Mouse (Mus musculus) adrenal gland, postnatal 10 days (tissue): ENCODE results near the gene Eps15. TPM values are rescaled to one million over a fixed set of nuclear protein-coding genes. Genes with fewer than 3 reads are reported as not detected.

Experiments
- DNase-seq: peaks from one replicate; pipeline ENCODE4 v3.0.0; 2021; ENCODE audit warnings: mixed read lengths
- long read RNA-seq, 2 experiments: library from polyadenylated mRNA; stranded (forward); transcript quantifications; one replicate each; pipeline ENCODE4 v2.0.0; 2021
- total RNA-seq, 2 experiments: library from RNA; stranded (reverse); gene quantifications; 2 replicates each; pipeline ENCODE4 v1.2.3; 2021

Eps15 gene
- 10 to 100 TPM; 59.2 to 60.8 TPM for total RNA-seq
- long read RNA-seq, experiment 1, full-length matches to known transcripts, result 20 of 40 reads
- long read RNA-seq, experiment 1, partial matches to known transcripts, result 3 of 40 reads
- long read RNA-seq, experiment 1, other reads (novel, unspliced or antisense), result 17 of 40 reads
- long read RNA-seq, experiment 2, full-length matches to known transcripts, result 15 of 26 reads
- long read RNA-seq, experiment 2, partial matches to known transcripts, result 2 of 26 reads
- long read RNA-seq, experiment 2, other reads (novel, unspliced or antisense), result 9 of 26 reads

DNA sequence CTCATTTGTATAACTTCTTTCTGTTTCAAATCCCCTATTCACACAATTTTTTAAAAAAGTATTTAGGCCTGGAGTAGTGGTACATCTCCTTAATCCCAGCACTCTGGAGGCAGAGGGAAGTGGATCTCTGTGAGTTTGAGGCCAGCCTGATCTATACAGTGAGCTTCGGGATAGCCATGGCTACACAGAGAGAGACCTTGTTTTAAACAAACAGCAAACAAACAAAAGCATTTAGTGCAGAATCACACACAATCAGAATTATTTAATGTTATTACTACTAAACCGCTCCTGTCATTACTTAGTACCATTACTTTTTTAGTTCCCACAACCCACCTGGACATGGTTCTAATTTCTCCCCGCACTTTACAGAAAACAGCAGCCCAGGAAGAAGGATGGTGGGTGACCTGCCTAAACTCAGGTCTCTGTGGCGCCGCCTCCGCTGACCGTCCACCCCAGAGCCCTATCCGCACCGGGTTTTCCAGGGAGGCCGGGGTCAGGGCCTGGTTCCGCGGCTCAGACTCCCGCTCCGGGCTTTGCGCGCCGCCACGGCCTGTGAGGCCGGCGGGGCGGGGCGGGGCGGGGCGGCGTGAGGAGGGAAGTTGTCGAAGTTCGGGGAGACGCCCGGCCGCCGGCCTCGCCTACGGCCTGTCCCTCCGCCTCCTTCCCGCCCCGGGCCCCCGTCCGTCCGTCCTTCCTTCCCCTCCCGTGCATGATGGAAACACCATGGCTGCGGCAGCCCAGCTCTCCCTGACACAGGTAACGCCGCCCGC lies at the start of gene Eps15:
Gene Eps15, plus strand, starts transcription at position 580 of the 770 bp plus-strand sequence.
- DNase-seq, result peak; percentile 96

GRCm38 (mm10) chr4:109234185-109234584 lies 45.9 kb upstream of the Eps15 start, which contains the start of gene Calr4:
TSS of gene Calr4 (plus strand) at chr4:109234485.
- DNase-seq, result no peak

DNA sequence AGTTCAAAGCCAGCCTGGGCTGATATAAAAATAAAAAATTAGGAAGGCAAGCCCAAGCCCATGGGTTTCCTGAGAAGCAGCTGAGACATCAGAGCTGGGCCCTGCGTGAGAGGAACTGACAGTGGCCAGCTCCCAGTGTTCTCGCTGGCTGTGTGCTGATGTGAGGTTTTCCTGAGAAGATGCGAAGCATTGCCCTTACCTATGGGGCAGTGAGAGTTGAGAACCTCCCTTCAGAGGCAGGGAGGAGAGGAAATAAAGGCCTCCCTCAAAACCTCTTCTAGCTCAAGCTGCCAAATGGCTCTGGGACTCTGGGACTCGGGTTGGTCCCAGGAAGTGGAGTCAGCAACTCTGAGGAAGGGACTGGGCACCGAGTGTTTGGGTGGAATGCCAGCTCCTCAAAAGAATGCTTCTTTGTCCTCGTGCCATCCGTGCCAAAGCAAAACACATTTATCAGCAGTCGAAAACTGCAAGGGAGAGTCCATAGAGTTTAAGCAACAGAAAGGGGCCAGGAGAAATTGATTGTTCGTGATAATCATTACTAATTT lies 45.2 kb upstream of the Eps15 start:
- DNase-seq, result peak; percentile 35

DNA sequence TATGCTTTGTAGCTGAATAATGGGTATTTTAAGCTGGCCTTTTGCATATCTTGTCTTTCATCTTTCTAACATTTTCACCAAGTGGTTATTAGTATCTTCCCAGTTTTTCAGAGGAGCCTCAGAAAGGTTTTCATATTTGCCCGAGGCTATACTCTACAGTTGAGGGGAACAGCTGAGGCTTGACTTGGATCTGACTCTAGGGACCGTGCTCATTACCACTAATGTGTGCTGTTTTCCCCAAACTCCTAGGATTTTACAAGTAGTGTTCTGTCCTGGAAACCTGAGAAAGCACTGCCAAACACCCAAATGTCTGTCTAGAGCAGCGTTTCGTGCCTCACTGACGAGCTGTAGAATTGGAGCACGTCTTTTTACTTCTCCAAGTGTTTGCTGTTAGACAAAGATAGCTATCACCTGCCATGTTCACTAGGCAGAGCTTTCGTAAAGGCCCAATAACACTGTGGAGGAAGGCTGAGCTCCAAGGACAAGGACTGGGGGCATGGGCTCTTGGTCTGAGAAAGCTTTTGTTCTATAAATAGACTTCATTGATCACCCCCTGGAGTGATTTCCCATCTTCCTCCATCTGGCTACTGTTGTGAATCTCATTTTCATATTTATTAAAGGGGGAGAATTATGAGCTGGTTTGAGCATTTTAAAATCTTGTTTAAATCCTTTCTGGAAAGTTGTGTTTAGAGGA lies 43.7 kb upstream of the Eps15 start:
- no peak for DNase-seq

DNA sequence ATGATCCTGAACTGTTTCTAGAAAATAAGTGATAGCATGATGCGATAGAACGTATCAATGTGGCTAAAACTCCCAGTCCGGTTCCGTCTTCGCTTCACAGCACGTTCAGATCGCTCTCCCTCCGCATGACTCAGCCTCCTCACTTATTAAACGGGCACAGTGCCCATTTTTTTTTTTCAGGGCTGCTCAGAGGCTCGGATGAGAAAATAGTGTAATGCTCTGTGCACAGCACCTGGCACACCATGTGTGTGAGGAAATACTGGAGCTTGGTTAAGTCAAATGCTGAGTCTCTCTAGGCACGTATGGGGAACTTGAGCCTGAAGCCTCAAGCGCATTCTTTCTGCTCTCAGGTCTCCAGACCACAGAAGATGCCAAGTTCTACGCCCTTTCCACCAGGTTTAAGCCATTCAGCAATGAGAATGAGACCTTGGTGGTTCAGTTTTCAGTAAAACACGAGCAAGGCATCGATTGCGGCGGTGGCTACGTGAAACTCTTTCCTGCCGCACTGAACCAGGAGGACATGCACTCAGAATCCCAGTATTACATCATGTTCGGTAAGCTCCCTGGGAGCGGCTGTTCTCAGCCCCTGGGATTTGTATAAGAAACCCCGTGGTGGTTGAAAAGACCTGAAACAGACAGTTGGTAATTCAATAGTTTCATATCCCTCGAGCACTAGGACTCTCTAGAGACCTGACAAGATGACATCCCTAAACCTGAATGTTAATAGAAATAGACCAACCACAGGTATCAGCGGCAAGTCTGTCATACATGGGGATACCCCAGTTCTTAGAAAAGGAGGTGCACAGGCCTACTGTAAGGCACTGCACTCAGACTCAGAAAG lies 41.4 kb upstream of the Eps15 start:
- DNase-seq, result peak; percentile 69

DNA sequence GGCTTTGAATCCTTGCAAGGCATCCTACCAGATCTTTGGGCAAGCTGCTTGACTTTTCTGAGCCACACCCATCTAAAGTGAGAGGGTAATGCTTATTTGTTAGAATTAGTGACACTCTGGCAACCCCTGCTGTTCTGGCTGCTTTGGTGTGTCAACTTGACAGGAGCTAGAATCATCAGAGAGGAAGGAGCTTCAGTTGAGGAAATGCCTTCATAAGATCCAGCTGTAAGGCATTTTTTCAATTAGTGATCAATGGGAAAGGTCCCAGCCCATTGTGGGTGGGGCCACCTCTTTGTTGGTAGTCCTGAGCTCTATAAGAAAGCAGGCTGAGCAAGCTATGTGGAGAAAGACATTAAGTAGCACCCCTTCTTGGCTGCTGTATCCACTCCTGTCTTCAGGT lies 38.8 kb upstream of the Eps15 start:
- no peak for DNase-seq

- DNase-seq, result peak; percentile 64
Observed at GRCm38 (mm10) chr4:109241934-109242333, 38.1 kb upstream of the Eps15 start.

DNA sequence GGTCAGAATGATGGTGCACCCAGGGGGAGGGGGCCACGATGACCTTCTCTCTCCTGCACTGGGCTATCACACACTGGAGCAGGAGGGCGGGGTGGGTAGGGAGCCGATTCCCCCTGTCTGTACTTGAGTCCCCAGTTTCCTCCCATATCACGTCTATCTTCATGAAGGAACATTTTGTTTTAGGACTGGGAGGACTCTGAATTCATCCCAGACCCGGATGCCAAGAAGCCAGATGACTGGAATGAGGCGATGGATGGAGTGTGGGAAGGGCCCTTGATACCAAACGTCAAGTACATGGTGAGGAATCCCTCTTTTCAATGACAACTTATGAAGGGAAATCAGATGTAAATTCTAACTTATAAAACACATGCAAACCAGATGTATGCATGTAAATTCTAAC lies 35.6 kb upstream of the Eps15 start:
- no peak for DNase-seq

DNA sequence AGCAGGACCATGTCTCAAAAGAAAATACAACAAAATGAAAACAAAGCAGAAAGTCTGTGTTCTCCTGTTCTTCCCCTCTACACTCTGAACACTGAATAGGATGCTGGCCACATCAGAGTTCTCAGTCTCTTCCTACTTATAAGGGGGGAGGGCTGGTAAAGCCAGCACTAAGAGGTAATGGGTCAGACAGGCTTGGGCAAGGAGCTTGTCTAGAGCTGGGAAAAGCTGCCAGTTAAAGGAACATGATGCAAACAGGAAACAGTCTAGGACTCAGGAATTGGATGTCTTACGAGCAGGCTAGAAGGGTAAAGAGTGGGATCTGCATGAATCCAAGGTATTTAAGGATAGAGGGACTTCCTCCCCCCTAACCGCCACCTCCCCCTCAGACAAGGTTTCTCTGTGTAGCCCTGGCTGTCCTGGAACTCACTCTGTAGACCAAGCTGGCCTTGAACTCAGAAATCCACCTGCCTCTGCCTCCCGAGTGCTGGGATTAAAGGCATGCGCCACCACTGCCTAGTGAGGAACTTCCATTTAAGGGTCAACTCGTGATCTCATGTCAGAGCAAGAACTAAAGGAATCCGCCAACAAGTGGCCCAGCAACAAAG lies 35.0 kb upstream of the Eps15 start:
- no peak for DNase-seq

- DNase-seq, result peak; percentile 30
Observed at GRCm38 (mm10) chr4:109251605-109252004, 28.5 kb upstream of the Eps15 start.

GRCm38 (mm10) chr4:109252199-109252598 lies 27.9 kb upstream of the Eps15 start:
- no peak for DNase-seq

- no peak for DNase-seq
Observed at GRCm38 (mm10) chr4:109253664-109254151, 26.4 kb upstream of the Eps15 start.

- DNase-seq, result no peak
Observed at GRCm38 (mm10) chr4:109254511-109254910, 25.6 kb upstream of the Eps15 start.

DNA sequence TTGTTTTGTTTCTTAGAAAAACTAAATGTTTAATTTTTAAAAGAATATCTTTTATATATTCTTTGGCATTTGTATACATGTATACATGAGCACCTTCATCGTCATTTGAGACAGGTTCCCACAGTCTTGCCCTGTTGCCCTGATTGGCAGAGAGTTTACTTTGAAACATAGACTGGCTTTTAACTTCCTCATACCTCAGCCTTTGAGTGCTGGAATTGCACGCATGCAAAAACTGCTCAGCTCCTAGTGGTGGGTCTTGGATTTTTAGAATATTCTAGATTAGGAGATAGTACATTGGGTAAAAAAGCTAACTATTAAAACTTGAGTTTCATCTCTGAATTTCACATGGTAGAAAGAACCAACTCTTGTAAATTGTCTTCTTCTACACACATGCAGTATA lies 24.7 kb upstream of the Eps15 start:
- no peak for DNase-seq

DNA sequence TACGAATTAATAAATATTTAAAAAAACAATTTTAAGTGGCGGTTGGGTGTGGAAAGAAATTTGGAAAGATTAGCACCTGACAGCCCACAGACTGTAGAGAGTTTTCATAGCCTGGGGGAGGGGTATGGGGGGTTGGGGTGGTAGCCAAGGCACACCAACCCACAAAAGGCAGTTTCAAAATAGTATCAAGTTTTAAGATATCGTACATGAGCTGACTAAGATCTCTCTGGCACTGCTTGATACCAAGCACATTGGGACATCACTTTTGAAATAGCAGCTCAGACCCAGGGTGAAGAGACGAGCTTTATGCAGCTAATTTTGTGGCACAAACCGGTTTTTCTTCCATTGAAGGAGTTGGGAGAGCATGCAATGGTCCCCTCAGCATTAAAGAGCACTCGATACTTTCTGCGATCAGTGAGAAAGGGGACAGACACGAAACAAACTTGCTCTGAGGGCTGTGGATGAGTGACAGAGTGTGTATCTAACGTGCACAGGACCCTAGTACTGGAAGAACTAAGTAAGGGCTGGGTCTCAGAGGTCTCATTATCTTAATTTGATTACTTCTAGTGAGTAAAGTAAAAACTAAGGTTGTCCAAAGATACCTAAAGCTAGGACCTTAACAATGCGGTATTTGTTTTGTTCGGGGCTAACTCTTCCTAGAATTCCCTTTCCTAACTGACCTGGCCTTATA lies 24.2 kb upstream of the Eps15 start:
- no peak for DNase-seq

GRCm38 (mm10) chr4:109256791-109257190 lies 23.3 kb upstream of the Eps15 start:
- DNase-seq, result no peak

DNA sequence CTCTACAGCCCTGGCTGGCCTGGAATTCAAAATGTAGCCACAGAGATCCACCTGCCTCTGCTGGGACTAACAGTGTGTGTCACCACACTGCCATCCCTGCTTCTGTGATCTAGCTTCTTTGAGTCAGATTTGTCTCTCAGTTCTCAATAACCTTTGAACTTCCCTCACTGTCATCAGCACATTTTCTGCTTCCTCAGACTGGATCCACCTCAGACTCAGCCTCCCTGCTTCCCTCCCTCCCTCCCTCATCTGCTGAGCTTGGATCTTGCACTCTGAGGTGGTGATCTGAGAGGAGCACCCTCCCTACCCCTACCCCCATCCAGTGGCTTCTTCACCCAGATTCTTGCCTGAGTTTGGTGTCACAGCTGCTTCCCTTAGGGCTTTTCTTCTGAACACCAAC lies 22.4 kb upstream of the Eps15 start:
- no peak for DNase-seq

DNA sequence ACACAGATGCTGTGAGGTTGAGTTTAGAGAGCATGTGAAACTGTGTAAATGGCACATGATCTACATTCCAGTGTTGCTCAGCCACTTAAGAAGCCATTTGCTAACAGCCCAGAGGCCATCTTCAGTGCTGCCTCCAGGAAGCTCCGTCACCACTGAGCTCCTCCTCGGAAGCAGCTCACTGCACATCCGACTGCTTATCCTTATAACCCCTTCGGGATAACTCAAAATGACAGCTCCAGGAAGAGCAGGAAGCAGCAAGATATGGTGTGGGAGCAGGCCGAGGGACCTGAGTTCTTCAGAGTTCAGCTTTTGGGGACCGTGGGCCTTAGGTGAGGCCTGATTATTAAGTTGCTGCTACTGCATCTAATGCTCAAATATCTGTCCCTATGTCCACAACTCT lies 18.0 kb upstream of the Eps15 start:
- DNase-seq, result no peak

GRCm38 (mm10) chr4:109266056-109266455 lies 14.0 kb upstream of the Eps15 start:
- peak; percentile 62 for DNase-seq

- DNase-seq, result no peak
Observed at GRCm38 (mm10) chr4:109266744-109267143, 13.3 kb upstream of the Eps15 start.

DNA sequence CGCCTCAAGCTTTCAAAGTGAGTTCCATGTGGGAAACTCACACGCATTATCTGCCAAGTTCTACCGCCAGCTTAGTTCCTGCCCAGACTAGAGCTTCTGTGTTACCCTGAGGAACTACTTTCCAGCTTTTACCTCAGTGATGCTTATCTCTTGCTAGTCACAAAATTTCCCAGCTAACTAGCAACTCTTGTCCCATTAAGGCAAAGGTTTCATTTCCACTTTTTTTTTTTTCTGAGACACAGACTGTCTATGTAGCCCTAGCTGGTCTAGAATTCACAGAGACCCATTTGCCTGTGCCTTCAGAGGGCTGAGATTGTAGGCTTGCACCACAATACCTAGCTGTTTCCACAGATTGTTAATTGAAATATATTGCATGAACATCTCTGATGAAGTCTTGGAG lies 12.6 kb upstream of the Eps15 start:
- DNase-seq, result no peak
